19 mouse cellular contexts compared by ENCODE assay signal in the genomic region with DNA sequence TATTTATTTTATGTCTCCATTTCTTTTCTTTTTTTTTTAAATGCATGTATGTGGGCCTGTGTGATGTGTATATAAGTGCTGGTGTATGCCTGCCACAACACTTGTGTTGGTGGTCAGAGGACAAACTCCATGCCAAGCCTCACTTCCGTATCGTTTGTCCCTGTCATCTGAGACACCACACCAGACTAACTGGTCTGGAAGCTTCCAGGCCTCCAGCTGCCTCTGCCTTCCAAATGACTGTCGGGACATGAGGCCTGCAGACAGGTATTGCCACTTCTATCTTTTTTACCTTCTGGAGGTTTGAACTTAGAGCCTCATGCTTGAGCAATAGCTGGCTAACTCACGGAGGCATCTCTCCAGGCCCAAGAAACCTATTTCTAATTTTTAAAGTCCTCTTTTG.
DNase-seq lines count a peak whose midpoint lies in the region; TF ChIP-seq lines count a peak whose summit lies in the region.
"Had no signal": no experiment of that assay in that cellular context is flagged by ENCODE, and none has a peak within 500 bp of the region (broad histone marks: within the 10 kb centered on the region; RNA-seq: fewer than 3 reads in every experiment).

No protein-coding gene starts in this region.

- intact Hi-C loops in gastrocnemius, adult 2 months (cut with DNase I) = loop anchor here (10.0 kb wide), 1 partner anchor 182 kb away; no protein-coding TSS in a partner anchor
- intact Hi-C loops in gastrocnemius, postnatal 36 days (cut with DNase I) = no loop called here
- intact Hi-C loops in left cerebral cortex, adult 2 months (cut with DNase I) = no loop called here

- TF ChIP-seq POLR2A in myocyte (IDR thresholded peaks at IDR 0.05; ENCODE audit: insufficient read length, low read depth) = no peak

- no peaks in the 10 kb centered on the region for H3K79me2 ChIP-seq in myocyte (ENCODE audit: control insufficient read depth, insufficient read depth)

- no peaks in the 10 kb centered on the region for H3K27me3 ChIP-seq in myocyte (ENCODE audit: control insufficient read depth, insufficient read depth, insufficient read length)
- H3K27me3 ChIP-seq: CH12.LX, Patski had no signal

- H3K27ac ChIP-seq in gastrocnemius, adult 2 months = no peak overlapping the region
- no peak overlapping the region for H3K27ac ChIP-seq in left cerebral cortex, adult 2 months

- H3ac ChIP-seq in myocyte (ENCODE audit: control insufficient read depth, insufficient read length) = no peak overlapping the region

- no peaks in the 10 kb centered on the region for H3K36me3 ChIP-seq in myocyte (ENCODE audit: control insufficient read depth, insufficient read depth)
- H3K36me3 ChIP-seq: G1E had no signal

- peak; percentile 41 for DNase-seq in gastrocnemius, adult 2 months
- no peak for DNase-seq in gastrocnemius, postnatal 36 days
- peak; percentile 60 for DNase-seq in heart, adult 11 months
- DNase-seq in heart, adult 8-10 months (ENCODE audit: low spot score) = no peak
- no peak for DNase-seq in left cerebral cortex, adult 2 months (ENCODE audit: extremely low spot score in 1 of 2, low spot score in 2 of 2)
- DNase-seq: adrenal gland, adult 2 months; adrenal gland, adult 8-10 months; adrenal gland, postnatal 10 days; adrenal gland, postnatal 14 days; adrenal gland, postnatal 25 days; adrenal gland, postnatal 36 days; B cell, adult 2 months; cerebellum, adult 11 months; cerebellum, adult 11-12 months; cerebellum, adult 18-20 months had no signal

- H3K4me2 ChIP-seq in myocyte (ENCODE audit: low read depth) = no peak overlapping the region

- H3K4me3 ChIP-seq in gastrocnemius, adult 2 months = no peak overlapping the region
- H3K4me3 ChIP-seq in myocyte = no peak overlapping the region
- no peak overlapping the region for H3K4me3 ChIP-seq in left cerebral cortex, adult 2 months

- TF ChIP-seq CTCF in gastrocnemius, adult 2 months (IDR thresholded peaks at IDR 0.05) = no peak
- no peak for TF ChIP-seq CTCF in left cerebral cortex, adult 2 months (IDR thresholded peaks at IDR 0.05)

TF ChIP-seq in myocyte, 11 proteins besides CTCF, POLR2A, EP300 and RAD21:
- TF ChIP-seq TCF3 (IDR thresholded peaks at IDR 0.05; ENCODE audit: insufficient read length, low read depth) (no peak), REST (IDR thresholded peaks at IDR 0.05; ENCODE audit: insufficient read depth, insufficient read length) (no peak), MYOG (IDR thresholded peaks at IDR 0.05; ENCODE audit: control insufficient read depth in 1 of 3, insufficient read depth in 1 of 3, insufficient read length in 2 of 3, low read depth in 2 of 3) (peak in 2 of 3 experiments; percentile 14 to 54), CEBPB (IDR thresholded peaks at IDR 0.05; ENCODE audit: insufficient read depth, poor library complexity, severe bottlenecking) (no peak), TCF12 (IDR thresholded peaks at IDR 0.05; ENCODE audit: insufficient read depth, poor library complexity, severe bottlenecking) (no peak), E2F4 (IDR thresholded peaks at IDR 0.05; ENCODE audit: insufficient read depth) (no peak), MYOD1 (IDR thresholded peaks at IDR 0.05; ENCODE audit: control insufficient read depth in 1 of 3, insufficient read length in 2 of 3, low read depth in 2 of 3) (peak in 2 of 3 experiments; percentile 21 to 66), USF1 (IDR thresholded peaks at IDR 0.05; ENCODE audit: low read depth) (no peak), POLR2AphosphoS2 (IDR thresholded peaks at IDR 0.05; ENCODE audit: insufficient read length, low read depth) (no peak), MAX (IDR thresholded peaks at IDR 0.05; ENCODE audit: low read depth) (no peak), SRF (IDR thresholded peaks at IDR 0.05; ENCODE audit: control insufficient read depth, insufficient read length, low read depth) (no peak)

Comparison
In these comparisons a context has a peak if more than half of its experiments do, and no peak if none do; other contexts are left out.
1. DNase-seq: peak in gastrocnemius, adult 2 months (single experiment) and heart, adult 11 months (single experiment); none in gastrocnemius, postnatal 36 days (0 of 2), heart, adult 8-10 months (single experiment) and left cerebral cortex, adult 2 months (0 of 2).